Mouse (Mus musculus) kidney, postnatal 25 days (tissue): ENCODE data around the gene Slc25a26.
A peak's percentile ranks its signal among the peaks of the same experiment; 100 is the strongest.

ENCODE experiments used
- DNase-seq, 2 experiments: peaks; one replicate each; pipeline ENCODE4 v3.0.0; 2021; ENCODE audit warnings: mixed read lengths in 2 of 2

Gene Slc25a26

GRCm38 (mm10) chr6:94644641-94645040 lies 144.5 kb downstream of the Slc25a26 start:
- peak; percentile 29 to 58 for DNase-seq

GRCm38 (mm10) chr6:94645723-94646122 lies 145.6 kb downstream of the Slc25a26 start:
- DNase-seq = no peak

- DNase-seq = no peak
Measured at GRCm38 (mm10) chr6:94646274-94646863, 146.2 kb downstream of the Slc25a26 start.

GRCm38 (mm10) chr6:94646902-94647301 lies 146.8 kb downstream of the Slc25a26 start:
- no peak for DNase-seq

DNA sequence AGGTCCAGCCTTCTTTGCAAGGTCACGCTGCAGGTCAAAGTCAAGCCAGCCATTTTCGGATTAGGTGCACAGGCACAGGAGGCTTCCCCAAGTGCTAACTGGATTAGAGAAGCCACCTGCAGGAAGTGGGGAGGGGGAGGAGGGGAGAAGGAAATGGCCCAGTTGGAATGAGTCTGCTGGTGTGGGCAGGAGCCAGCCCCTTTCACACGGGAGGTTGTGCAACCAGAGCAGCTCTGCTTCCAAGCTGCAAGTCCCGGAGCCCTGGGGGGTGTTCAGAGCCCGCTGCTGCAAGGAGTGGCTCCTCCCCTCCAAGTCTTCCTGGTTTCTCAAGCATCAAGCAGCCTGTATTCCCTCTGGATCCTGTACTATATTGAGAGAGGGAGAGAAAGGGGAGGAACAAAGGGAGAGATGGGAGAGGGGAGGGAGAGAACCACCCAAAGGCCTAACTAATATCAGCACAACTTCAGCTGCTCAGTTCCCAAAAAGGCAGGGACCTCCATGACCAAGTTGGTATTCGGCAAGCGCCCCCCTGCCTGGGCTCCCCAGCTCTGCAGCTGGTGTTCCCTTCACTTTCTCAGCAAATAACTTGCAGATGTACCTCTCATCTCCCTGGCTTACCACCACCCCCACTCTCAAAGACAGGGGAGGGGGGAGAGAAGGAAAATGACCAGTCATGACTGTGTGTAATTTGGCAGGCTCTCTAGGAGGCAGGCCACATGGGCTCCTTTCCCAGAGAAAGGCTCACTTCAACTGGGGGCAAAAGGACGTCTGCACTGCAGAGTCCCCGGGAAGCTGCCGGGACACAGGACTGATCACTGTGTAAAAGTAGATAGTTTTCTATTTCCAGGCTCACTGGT lies 147.7 kb downstream of the Slc25a26 start:
- peak; percentile 68 to 85 for DNase-seq

- no peak for DNase-seq
Measured at GRCm38 (mm10) chr6:94648496-94648895, 148.4 kb downstream of the Slc25a26 start.

- DNase-seq = no peak
Measured at GRCm38 (mm10) chr6:94649637-94650036, 149.5 kb downstream of the Slc25a26 start.

GRCm38 (mm10) chr6:94651541-94651940 lies 151.4 kb downstream of the Slc25a26 start:
- DNase-seq = no peak

GRCm38 (mm10) chr6:94652659-94653213 lies 152.6 kb downstream of the Slc25a26 start:
- no peak for DNase-seq

- peak in 1 of 2 experiments; percentile 22 for DNase-seq
Measured at GRCm38 (mm10) chr6:94653388-94654316, 153.5 kb downstream of the Slc25a26 start.
